Mouse (Mus musculus): ENCODE data around the gene Smg5.

GRCm38 (mm10) chr3:88363700-88364099 lies 27.6 kb downstream of the Smg5 start:
- no peak for TF ChIP-seq CTCF (IDR thresholded peaks at IDR 0.05; ENCODE audit: control insufficient read depth, insufficient read depth, insufficient replicate concordance, low read depth, low read length)
- no peak for TF ChIP-seq POLR2A (IDR thresholded peaks at IDR 0.05; ENCODE audit: control insufficient read depth, low read depth, low read length)

Measured in testis, adult 2 months (tissue).